Mouse (Mus musculus) layer of hippocampus, postnatal 25 days (tissue): ENCODE results near the gene Vopp1. TPM values are rescaled to one million over a fixed set of nuclear protein-coding genes. Genes with fewer than 3 reads are reported as not detected.

Source experiments
- DNase-seq, 2 experiments: peaks; one replicate each; pipeline ENCODE4 v3.0.0; 2022; ENCODE audit warnings: mixed read lengths in 2 of 2, low spot score in 1 of 2; ENCODE audit errors: extremely low spot score in 1 of 2
- total RNA-seq, 2 experiments: library from RNA; stranded (reverse); gene quantifications; 2 replicates each; pipeline ENCODE4 v1.2.3; 2021

The Vopp1 gene
- total RNA-seq, 2 experiments from 2014 or later = 68.7 to 70.4 TPM

GRCm38 (mm10) chr6:57706721-57707120, 118.2 kb downstream of the Vopp1 start:
- no peak for DNase-seq

GRCm38 (mm10) chr6:57703703-57704102, 121.3 kb downstream of the Vopp1 start:
- no peak for DNase-seq

- peak; percentile 88 to 96 for DNase-seq
Observed at GRCm38 (mm10) chr6:57702743-57703499, 122.0 kb downstream of the Vopp1 start.

- DNase-seq = peak; percentile 53 to 55
Observed at GRCm38 (mm10) chr6:57702376-57702742, 122.6 kb downstream of the Vopp1 start, which contains the start of gene Lancl2. Gene Lancl2 (plus strand): TSS chr6:57702540.

- no peak for DNase-seq
Observed at GRCm38 (mm10) chr6:57701686-57702085, 123.3 kb downstream of the Vopp1 start.

- DNase-seq = no peak
Observed at GRCm38 (mm10) chr6:57693116-57693515, 131.8 kb downstream of the Vopp1 start.

GRCm38 (mm10) chr6:57691467-57692261, 133.3 kb downstream of the Vopp1 start, which contains the start of gene Pyurf:
Gene Pyurf (minus strand): TSS chr6:57692078.
- DNase-seq = peak; percentile 57 to 61

GRCm38 (mm10) chr6:57684156-57684555, 140.8 kb downstream of the Vopp1 start:
- DNase-seq = no peak

Other genes with a start within 250 kb of the Vopp1 start
- gene Herc6, start 244.2 kb downstream of the Vopp1 start, total RNA-seq = 1 to 10 TPM; 4.2 to 4.3 TPM
- 1 to 10 TPM; 8.4 TPM for gene Pyurf, start 133.1 kb downstream of the Vopp1 start, total RNA-seq
- 10 to 100 TPM; 88.1 to 93.9 TPM for gene Lancl2, start 122.6 kb downstream of the Vopp1 start, total RNA-seq
- gene Vmn1r21, start 25.2 kb upstream of the Vopp1 start, total RNA-seq = not detected
- gene Vmn1r22, start 82.9 kb upstream of the Vopp1 start, total RNA-seq = not detected
- not detected for gene Vmn1r23, start 101.7 kb upstream of the Vopp1 start, total RNA-seq
- not detected for gene Vmn1r24, start 136.3 kb upstream of the Vopp1 start, total RNA-seq
- not detected for gene Vmn1r25, start 155.7 kb upstream of the Vopp1 start, total RNA-seq
- not detected for gene Vmn1r26, start 190.0 kb upstream of the Vopp1 start, total RNA-seq